Mouse (Mus musculus) CH12.LX (cell line): ENCODE measurements around the gene Gdf7.

Experiments
- CTCF ChIP-seq, 2 experiments: IDR thresholded peaks in 1 of 2; conservative IDR thresholded peaks in 1 of 2; 2 replicates each; pipeline ENCODE4 v1.5.1; 2011 to 2012; ENCODE audit warnings: low read depth in 2 of 2, low read length in 2 of 2, improper control_type of control experiment in 1 of 2, inconsistent platforms in 1 of 2, mild to moderate bottlenecking in 1 of 2, moderate library complexity in 1 of 2
- EP300 ChIP-seq: IDR thresholded peaks from 2 replicates; pipeline ENCODE4 v1.6.1; 2011; ENCODE audit warnings: low read length, improper control_type of control experiment
- MAX ChIP-seq: IDR thresholded peaks from 2 replicates; pipeline ENCODE4 v1.6.1; 2011; ENCODE audit warnings: low read length, improper control_type of control experiment
- POLR2A ChIP-seq: IDR thresholded peaks from 2 replicates; pipeline ENCODE4 v1.6.1; 2011; ENCODE audit warnings: low read depth, mild to moderate bottlenecking, improper control_type of control experiment, low read length
- USF1 ChIP-seq: IDR thresholded peaks from 2 replicates; pipeline ENCODE4 v1.6.1; 2014; ENCODE audit warnings: low read depth, mild to moderate bottlenecking, inconsistent platforms, low read length, improper control_type of control experiment

DNA sequence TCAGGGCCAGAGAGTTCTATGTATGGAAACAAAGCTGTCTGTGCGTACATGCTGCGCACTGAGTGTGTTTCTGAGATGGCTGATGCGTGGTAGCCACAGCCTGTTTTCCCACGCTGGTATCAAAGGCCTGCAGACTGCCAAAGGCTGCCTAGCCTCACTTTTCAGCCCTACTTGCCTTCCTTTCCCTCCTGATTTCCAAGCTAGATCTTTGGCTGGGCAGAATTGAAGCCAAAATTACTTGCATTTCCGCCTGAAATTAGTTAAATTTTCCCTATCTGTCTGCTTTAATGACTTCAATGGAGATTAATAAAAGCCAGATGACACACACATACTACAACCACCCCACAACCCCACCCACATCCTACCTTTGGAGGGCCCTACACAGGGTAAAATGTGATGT lies 1.2 kb downstream of the Gdf7 start:
- TF ChIP-seq POLR2A = no peak
- no peak for TF ChIP-seq CTCF (conservative IDR thresholded peaks at IDR 0.05 in 1 of 2, IDR thresholded peaks at IDR 0.05 in 1 of 2; ENCODE audit: low read depth in 2 of 2, low read length in 2 of 2)
- TF ChIP-seq MAX = no peak
- TF ChIP-seq USF1 = no peak
- no peak for TF ChIP-seq EP300
